Mouse (Mus musculus): ENCODE results near the gene Clec3b. TPM values are rescaled to one million over a fixed set of nuclear protein-coding genes. Genes with fewer than 3 reads are reported as not detected.

Gene Clec3b
- polyA plus RNA-seq, 1 experiment from 2014 or later = not detected

DNA sequence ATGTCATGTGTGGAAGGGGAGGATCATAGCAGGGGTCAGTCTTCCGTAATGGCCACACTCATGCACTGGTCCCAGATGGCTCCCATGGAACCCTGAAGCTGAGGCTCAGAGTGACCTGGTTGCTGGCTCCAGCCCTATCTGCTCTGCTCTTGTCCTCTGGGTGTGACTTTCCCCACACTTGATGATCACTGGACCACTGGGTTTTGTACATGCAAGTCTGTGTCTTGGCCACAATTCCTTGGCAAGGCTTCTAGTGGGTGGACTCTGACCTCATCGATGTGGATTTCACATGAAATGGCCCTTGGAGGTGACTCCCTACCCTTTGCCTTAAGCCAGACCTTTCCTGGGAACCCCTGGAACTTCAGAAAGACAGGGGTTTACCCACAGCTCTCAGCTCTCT lies 2.4 kb downstream of the Clec3b start:
- Histone ChIP-seq H3K27ac (ENCODE audit: poor library complexity, severe bottlenecking) (no peak overlapping the region), H3K9me3 (replicated peaks) (no peaks in the 10 kb centered on the region), H3K27me3 (replicated peaks) (0 out of 2 replicates have a peak, but pooled peaks cover 11% of the 10 kb centered on the region), H3K36me3 (no peaks in the 10 kb centered on the region), H3K9ac (no peak overlapping the region), H3K4me1 (replicated peaks) (0 out of 2 replicates have a peak, but pooled peaks cover 8% of the 10 kb centered on the region), H3K4me2 (no peak overlapping the region), H3K4me3 (no peak overlapping the region)
- WGBS = 85% methylated on average over 2 of the region's 2 CpGs
- no peak for ATAC-seq (ENCODE audit: insufficient number of reproducible peaks, low FRiP score)

GRCm38 (mm10) chr9:123156910-123157361 lies 6.2 kb downstream of the Clec3b start:
- WGBS = 19% methylated on average over 30 of the region's 30 CpGs
- H3K36me3 ChIP-seq = no peaks in the 10 kb centered on the region
- peak overlapping the region; percentile 62 for H3K4me2 ChIP-seq
- H3K27me3 ChIP-seq (replicated peaks) = 0 out of 2 replicates have a peak, but pooled peaks cover 14% of the 10 kb centered on the region
- H3K9ac ChIP-seq = peak overlapping the region; percentile 52; the same call in 1 of the 2 replicates
- H3K9me3 ChIP-seq (replicated peaks) = no peaks in the 10 kb centered on the region
- 0 out of 2 replicates have a peak, but pooled peaks cover 5% of the 10 kb centered on the region for H3K4me1 ChIP-seq (replicated peaks)
- H3K27ac ChIP-seq (ENCODE audit: poor library complexity, severe bottlenecking) = no peak overlapping the region
- peak; percentile 43; the same call in 1 of the 2 replicates for ATAC-seq (ENCODE audit: insufficient number of reproducible peaks, low FRiP score)
- H3K4me3 ChIP-seq = peak overlapping the region; percentile 27

GRCm38 (mm10) chr9:123157699-123158098 lies 7.0 kb downstream of the Clec3b start:
- Histone ChIP-seq H3K36me3 (no peaks in the 10 kb centered on the region), H3K4me2 (no peak overlapping the region), H3K9me3 (replicated peaks) (no peaks in the 10 kb centered on the region), H3K4me3 (no peak overlapping the region), H3K4me1 (replicated peaks) (0 out of 2 replicates have a peak, but pooled peaks cover 5% of the 10 kb centered on the region), H3K27ac (ENCODE audit: poor library complexity, severe bottlenecking) (no peak overlapping the region), H3K27me3 (replicated peaks) (0 out of 2 replicates have a peak, but pooled peaks cover 14% of the 10 kb centered on the region), H3K9ac (no peak overlapping the region)
- no peak for ATAC-seq (ENCODE audit: insufficient number of reproducible peaks, low FRiP score)

- ATAC-seq (ENCODE audit: insufficient number of reproducible peaks, low FRiP score) = no peak
- WGBS = 52% methylated on average over 8 of the region's 8 CpGs
- Histone ChIP-seq H3K36me3 (no peaks in the 10 kb centered on the region), H3K27ac (ENCODE audit: poor library complexity, severe bottlenecking) (no peak overlapping the region), H3K4me3 (no peak overlapping the region), H3K27me3 (replicated peaks) (0 out of 2 replicates have a peak, but pooled peaks cover 14% of the 10 kb centered on the region), H3K9me3 (replicated peaks) (no peaks in the 10 kb centered on the region), H3K4me1 (replicated peaks) (0 out of 2 replicates have a peak, but pooled peaks cover 5% of the 10 kb centered on the region), H3K9ac (no peak overlapping the region), H3K4me2 (no peak overlapping the region)
Observed at GRCm38 (mm10) chr9:123158125-123158836, 7.5 kb downstream of the Clec3b start.

DNA sequence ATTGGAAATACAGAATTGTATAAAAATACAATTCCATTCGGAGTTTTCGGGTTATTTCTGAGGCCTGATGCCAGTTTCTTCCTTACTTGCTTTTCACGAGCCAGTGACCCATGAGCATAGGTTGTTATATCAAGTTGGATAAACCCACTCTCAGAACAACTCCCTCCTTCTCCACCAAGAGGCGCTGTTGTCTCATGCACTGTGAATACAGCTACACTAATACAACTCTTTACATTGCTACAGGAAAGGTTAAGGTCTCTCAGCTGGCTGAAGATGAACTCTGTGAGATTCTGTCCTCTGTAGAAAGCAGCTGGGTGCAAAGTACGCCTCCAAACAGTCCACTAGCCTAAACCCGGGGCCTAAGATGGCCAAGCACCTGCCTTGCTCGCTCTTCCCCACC lies 8.6 kb downstream of the Clec3b start:
- ATAC-seq (ENCODE audit: insufficient number of reproducible peaks, low FRiP score) = no peak
- Histone ChIP-seq H3K36me3 (no peaks in the 10 kb centered on the region), H3K4me3 (no peak overlapping the region), H3K4me2 (no peak overlapping the region), H3K4me1 (replicated peaks) (0 out of 2 replicates have a peak, but pooled peaks cover 5% of the 10 kb centered on the region), H3K27ac (ENCODE audit: poor library complexity, severe bottlenecking) (no peak overlapping the region), H3K27me3 (replicated peaks) (0 out of 2 replicates have a peak, but pooled peaks cover 14% of the 10 kb centered on the region), H3K9me3 (replicated peaks) (no peaks in the 10 kb centered on the region), H3K9ac (no peak overlapping the region)
- WGBS = 54% methylated on average over 7 of the region's 7 CpGs

DNA sequence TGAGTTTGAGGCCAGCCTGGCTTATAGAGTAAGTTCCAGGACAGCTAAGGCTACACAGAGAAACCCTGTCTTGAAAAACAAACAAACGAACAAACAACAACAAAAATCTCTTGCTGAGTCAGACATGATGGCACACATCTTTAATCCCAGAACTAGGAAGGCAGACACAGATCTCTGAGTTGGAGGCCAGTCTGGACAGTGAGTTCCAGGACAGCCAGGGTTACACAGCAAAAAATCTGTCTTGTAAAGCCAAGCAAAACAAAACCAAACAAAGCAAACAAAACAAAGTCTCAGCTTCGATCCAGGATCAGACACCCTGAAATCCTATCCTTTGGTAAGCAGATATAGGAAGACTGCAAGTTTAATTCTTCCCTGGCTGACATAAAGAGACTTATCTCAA lies 11.0 kb downstream of the Clec3b start:
- 0 out of 2 replicates have a peak, but pooled peaks cover 4% of the 10 kb centered on the region for H3K4me1 ChIP-seq (replicated peaks)
- no peak overlapping the region for H3K27ac ChIP-seq (ENCODE audit: poor library complexity, severe bottlenecking)
- no peak overlapping the region for H3K4me3 ChIP-seq
- H3K4me2 ChIP-seq = no peak overlapping the region
- H3K9ac ChIP-seq = no peak overlapping the region
- no peaks in the 10 kb centered on the region for H3K36me3 ChIP-seq
- ATAC-seq (ENCODE audit: insufficient number of reproducible peaks, low FRiP score) = no peak
- H3K27me3 ChIP-seq (replicated peaks) = 0 out of 2 replicates have a peak, but pooled peaks cover 7% of the 10 kb centered on the region
- 48% methylated on average over 2 of the region's 2 CpGs for WGBS
- H3K9me3 ChIP-seq (replicated peaks) = no peaks in the 10 kb centered on the region

DNA sequence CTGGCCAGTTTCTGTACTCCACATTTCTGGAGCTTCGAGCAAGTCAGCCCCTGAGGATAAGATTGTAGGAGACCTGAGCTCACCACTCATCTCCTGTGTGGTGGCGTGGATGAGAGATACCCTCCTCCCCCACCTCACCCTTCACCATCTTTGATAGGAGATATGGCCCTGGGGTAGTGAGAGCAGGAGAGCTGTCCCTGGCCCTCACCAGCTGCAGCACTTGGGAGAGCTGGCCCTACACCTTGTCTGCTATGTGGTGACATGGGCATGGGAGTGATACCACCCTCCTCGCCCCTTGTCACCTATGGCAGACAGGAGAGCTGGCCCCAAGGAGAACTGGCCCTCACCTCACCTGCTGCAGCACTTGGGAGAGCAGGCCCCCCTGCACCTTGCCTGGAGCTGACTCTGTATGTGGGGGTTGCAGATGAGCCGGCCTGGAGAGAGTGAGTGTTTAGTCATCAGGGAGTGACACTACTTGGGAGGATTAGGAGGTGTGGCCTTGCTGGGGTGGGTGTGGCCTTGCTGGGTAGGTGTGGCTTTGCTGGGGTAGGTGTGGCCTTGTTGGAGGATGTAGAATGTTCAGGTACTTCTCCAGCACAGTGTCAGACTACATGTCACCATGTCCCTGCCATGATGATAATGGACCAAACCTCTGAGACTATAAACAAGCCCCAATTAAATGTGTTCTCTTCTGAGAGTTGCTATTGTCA lies 12.4 kb downstream of the Clec3b start:
- WGBS = 65% methylated on average over 4 of the region's 4 CpGs
- Histone ChIP-seq H3K27me3 (replicated peaks) (0 out of 2 replicates have a peak, but pooled peaks cover 3% of the 10 kb centered on the region), H3K36me3 (no peaks in the 10 kb centered on the region), H3K27ac (ENCODE audit: poor library complexity, severe bottlenecking) (no peak overlapping the region), H3K4me2 (no peak overlapping the region), H3K9me3 (replicated peaks) (no peaks in the 10 kb centered on the region), H3K4me1 (replicated peaks) (no peaks in the 10 kb centered on the region), H3K4me3 (no peak overlapping the region), H3K9ac (no peak overlapping the region)
- ATAC-seq (ENCODE audit: insufficient number of reproducible peaks, low FRiP score) = peak; percentile 55; the same call in 1 of the 2 replicates

GRCm38 (mm10) chr9:123165781-123166443 lies 15.2 kb downstream of the Clec3b start:
- H3K27me3 ChIP-seq (replicated peaks) = no peaks in the 10 kb centered on the region
- no peaks in the 10 kb centered on the region for H3K4me1 ChIP-seq (replicated peaks)
- H3K36me3 ChIP-seq = no peaks in the 10 kb centered on the region
- no peak overlapping the region for H3K27ac ChIP-seq (ENCODE audit: poor library complexity, severe bottlenecking)
- no peak for ATAC-seq (ENCODE audit: insufficient number of reproducible peaks, low FRiP score)
- no peak overlapping the region for H3K4me2 ChIP-seq
- no peak overlapping the region for H3K9ac ChIP-seq
- 83% methylated on average over 3 of the region's 3 CpGs for WGBS
- H3K4me3 ChIP-seq = no peak overlapping the region
- H3K9me3 ChIP-seq (replicated peaks) = no peaks in the 10 kb centered on the region

- Histone ChIP-seq H3K9ac (no peak overlapping the region), H3K4me2 (no peak overlapping the region), H3K27ac (ENCODE audit: poor library complexity, severe bottlenecking) (no peak overlapping the region), H3K9me3 (replicated peaks) (no peaks in the 10 kb centered on the region), H3K4me1 (replicated peaks) (no peaks in the 10 kb centered on the region), H3K4me3 (no peak overlapping the region), H3K27me3 (replicated peaks) (no peaks in the 10 kb centered on the region), H3K36me3 (no peaks in the 10 kb centered on the region)
- no peak for ATAC-seq (ENCODE audit: insufficient number of reproducible peaks, low FRiP score)
- 58% methylated on average over 6 of the region's 6 CpGs for WGBS
Observed at GRCm38 (mm10) chr9:123173760-123174159, 23.0 kb downstream of the Clec3b start.

GRCm38 (mm10) chr9:123174356-123174755 lies 23.6 kb downstream of the Clec3b start:
- H3K27ac ChIP-seq (ENCODE audit: poor library complexity, severe bottlenecking) = no peak overlapping the region
- H3K27me3 ChIP-seq (replicated peaks) = no peaks in the 10 kb centered on the region
- no peak overlapping the region for H3K9ac ChIP-seq
- ATAC-seq (ENCODE audit: insufficient number of reproducible peaks, low FRiP score) = no peak
- no peaks in the 10 kb centered on the region for H3K36me3 ChIP-seq
- H3K4me2 ChIP-seq = no peak overlapping the region
- no peaks in the 10 kb centered on the region for H3K4me1 ChIP-seq (replicated peaks)
- no peak overlapping the region for H3K4me3 ChIP-seq
- no peaks in the 10 kb centered on the region for H3K9me3 ChIP-seq (replicated peaks)
- 83% methylated on average over 4 of the region's 4 CpGs for WGBS

Measured in heart, embryonic 12.5 days (tissue).